Mouse (Mus musculus) heart, embryonic 14.5 days (tissue): Measurements from ENCODE around the gene Csnk1e. TPM values are rescaled to one million over a fixed set of nuclear protein-coding genes. Genes with fewer than 3 reads are reported as not detected.
A peak's percentile ranks its signal among the peaks of the same experiment; 100 is the strongest.

Source experiments
- ATAC-seq: fragments of 200-750 bp; cut with Nextera tagmentation; 2 replicates; pipeline ENCODE4 v1.8.0; 2017; ENCODE audit warnings: low read depth, moderate TSS enrichment; ENCODE audit not compliant: insufficient number of reproducible peaks, insufficient read depth, low FRiP score
- H3K27ac ChIP-seq, 2 experiments: fragments of 200-500 bp in 1 of 2; fragments of 300-500 bp in 1 of 2; sonication (generic) in 1 of 2; replicated peaks in 1 of 2; 2 replicates each; pipeline ENCODE4 v1.5.1; 2012 to 2014; ENCODE audit warnings: low read depth in 2 of 2, low read length in 2 of 2, control low read depth in 1 of 2, mild to moderate bottlenecking in 1 of 2, mixed read lengths in 1 of 2; ENCODE audit not compliant: control insufficient read depth in 1 of 2, insufficient read depth in 1 of 2
- H3K27me3 ChIP-seq: fragments of 300-500 bp; sonication (generic); 2 replicates; pipeline ENCODE4 v1.6.1; 2014; ENCODE audit warnings: mild to moderate bottlenecking, low read length, control low read depth; ENCODE audit not compliant: control insufficient read depth, insufficient read depth
- H3K36me3 ChIP-seq: fragments of 300-500 bp; sonication (generic); 2 replicates; pipeline ENCODE4 v1.6.1; 2014; ENCODE audit warnings: mild to moderate bottlenecking, control low read depth, low read length, mixed read lengths; ENCODE audit not compliant: control insufficient read depth, insufficient read depth
- H3K4me1 ChIP-seq, 2 experiments: fragments of 200-500 bp in 1 of 2; fragments of 300-500 bp in 1 of 2; sonication (generic) in 1 of 2; 2 replicates each; pipeline ENCODE4 v1.6.1; 2012 to 2014; ENCODE audit warnings: low read length in 2 of 2, control low read depth in 1 of 2, mixed read lengths in 1 of 2; ENCODE audit not compliant: control insufficient read depth in 2 of 2, insufficient read depth in 2 of 2
- H3K4me2 ChIP-seq: fragments of 300-500 bp; sonication (generic); 2 replicates; pipeline ENCODE4 v1.6.1; 2014; ENCODE audit warnings: mild to moderate bottlenecking, low read length
- H3K4me3 ChIP-seq, 2 experiments: fragments of 200-500 bp in 1 of 2; fragments of 300-500 bp in 1 of 2; sonication (generic) in 1 of 2; 2 replicates each; pipeline ENCODE4 v1.5.1; 2012 to 2014; ENCODE audit warnings: low read length in 2 of 2, mild to moderate bottlenecking in 2 of 2, control low read depth in 1 of 2, low read depth in 1 of 2, moderate library complexity in 1 of 2; ENCODE audit not compliant: control insufficient read depth in 1 of 2, insufficient read depth in 1 of 2
- H3K9ac ChIP-seq: fragments of 300-500 bp; sonication (generic); 2 replicates; pipeline ENCODE4 v1.6.1; 2014; ENCODE audit warnings: mild to moderate bottlenecking, low read length
- H3K9me3 ChIP-seq: fragments of 300-500 bp; sonication (generic); 2 replicates; pipeline ENCODE4 v1.6.1; 2016; ENCODE audit warnings: low read length, control low read depth; ENCODE audit not compliant: control insufficient read depth
- WGBS: fragments of 180-500 bp; shearing (Covaris S2); extraction: QIAGEN DNeasy Blood & Tissue Kit; methylation state at CpG from one replicate; pipeline ENCODE4 v1.1.7; 2014; 5-methylcytosine and 5-hydroxymethylcytosine counted together
- polyA plus RNA-seq: library from polyadenylated mRNA; unstranded; fragments of >200 nt; fragmentation: Nextera tagmentation; extraction: Ambion mirVana; gene quantifications from 2 replicates; pipeline ENCODE4 v1.2.1, GENCODE M21; 2014

Gene Csnk1e
- polyA plus RNA-seq: 83.0 and 95.1 TPM in 2 replicates

DNA sequence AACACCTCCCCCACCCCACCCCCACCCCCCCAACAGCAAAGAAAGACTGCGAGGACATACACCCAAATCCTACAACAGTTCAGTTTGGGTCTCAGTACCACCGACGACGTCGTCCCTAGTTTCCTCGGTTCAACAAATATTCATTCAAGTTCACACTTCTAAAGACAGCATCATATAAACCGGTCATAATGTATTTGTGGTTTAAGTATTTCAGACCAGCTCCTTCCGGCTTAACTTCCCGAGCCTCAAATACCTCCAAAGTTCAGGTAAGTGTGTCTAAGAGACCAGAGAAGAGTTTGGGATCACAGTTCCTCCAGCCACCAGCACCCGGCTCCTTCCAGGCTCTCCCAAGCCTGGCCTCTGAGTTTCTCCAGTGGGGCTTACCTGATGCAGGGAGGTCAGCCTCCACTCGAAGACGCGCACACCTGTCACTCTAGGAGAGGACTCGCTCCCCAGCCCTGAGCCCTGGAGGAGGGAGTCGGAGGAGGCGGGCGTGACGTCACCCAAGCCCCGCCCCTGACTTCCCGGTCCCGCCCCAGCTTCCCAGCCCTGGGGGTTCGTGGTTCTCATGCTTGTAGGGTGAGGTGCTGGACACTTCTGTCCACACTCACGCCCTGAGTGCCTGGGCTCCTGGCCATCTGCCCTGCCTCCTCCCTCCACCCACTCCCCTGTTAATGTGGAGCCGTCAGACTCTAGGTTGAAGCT, at the start of gene Csnk1e:
Gene Csnk1e, minus strand, starts transcription at position 461 of the 705 bp plus-strand sequence.
- 5% methylated on average over 24 of the region's 24 CpGs for WGBS
- Histone ChIP-seq H3K4me3 (peak within 1 kb of the TSS; percentile 29), H3K9me3 (no peaks in the 10 kb centered on the region), H3K36me3 (no peaks in the 10 kb centered on the region), H3K4me2 (peak within 1 kb of the TSS; percentile 66), H3K27ac (peak within 1 kb of the TSS; percentile 19 to 21; a peak in 1 of 4 replicates), H3K9ac (peak within 1 kb of the TSS; percentile 62), H3K27me3 (no peaks in the 10 kb centered on the region), H3K4me1 (peaks cover 11 to 12% of the 10 kb centered on the region in 2 experiments)
- peak; percentile 84 for ATAC-seq

DNA sequence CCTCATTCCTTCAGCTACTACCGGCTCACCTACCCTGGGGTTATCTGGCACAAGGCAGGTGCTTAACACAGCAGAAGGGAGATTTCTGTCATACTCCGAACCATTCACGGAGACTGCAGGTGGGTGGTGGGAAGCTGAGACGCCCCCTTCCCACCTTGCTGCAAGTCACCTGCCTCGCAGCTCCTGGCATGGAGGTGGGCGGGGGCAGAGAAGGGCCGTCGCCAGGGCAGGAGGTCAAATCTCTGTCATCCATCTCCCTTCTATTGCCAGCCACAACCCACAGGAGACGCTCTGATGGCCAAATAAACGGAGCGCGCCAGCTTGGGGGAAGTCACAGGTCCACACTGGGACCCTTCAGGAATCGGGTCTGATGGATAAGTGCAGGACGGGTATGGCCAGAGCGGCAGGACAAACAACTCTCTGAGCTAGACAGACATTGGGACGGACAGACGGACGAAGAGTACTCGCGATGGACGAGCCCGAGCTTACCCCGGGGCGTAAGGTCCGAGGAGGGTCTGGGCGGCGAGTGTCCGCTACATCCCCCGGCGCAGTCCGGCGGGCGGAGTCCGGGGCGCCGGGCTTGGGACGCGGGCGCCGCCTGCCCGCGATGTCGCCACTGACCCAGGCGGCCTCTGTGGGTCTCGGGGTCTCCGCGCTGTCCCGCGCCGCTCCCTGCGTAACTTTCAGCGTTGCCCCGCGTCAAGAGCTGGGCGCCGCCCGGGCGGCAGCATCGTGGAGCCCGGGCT, 49.5 kb upstream of the Csnk1e start, which contains the start of gene Kcnj4:
Gene Kcnj4, minus strand, starts transcription at position 535 of the 746 bp plus-strand sequence.
- H3K27ac ChIP-seq: no peak within 1 kb of the TSS
- peak within 1 kb of the TSS; percentile 55 to 64 for H3K4me3 ChIP-seq
- H3K4me1 ChIP-seq: peaks cover 23 to 39% of the 10 kb centered on the region in 2 experiments
- peaks cover 65% of the 10 kb centered on the region for H3K27me3 ChIP-seq
- peak within 1 kb of the TSS; percentile 74 for H3K9ac ChIP-seq
- no peak for ATAC-seq
- H3K9me3 ChIP-seq: no peaks in the 10 kb centered on the region
- 2% methylated on average over 60 of the region's 60 CpGs for WGBS
- peak within 1 kb of the TSS; percentile 97 for H3K4me2 ChIP-seq
- no peaks in the 10 kb centered on the region for H3K36me3 ChIP-seq

DNA sequence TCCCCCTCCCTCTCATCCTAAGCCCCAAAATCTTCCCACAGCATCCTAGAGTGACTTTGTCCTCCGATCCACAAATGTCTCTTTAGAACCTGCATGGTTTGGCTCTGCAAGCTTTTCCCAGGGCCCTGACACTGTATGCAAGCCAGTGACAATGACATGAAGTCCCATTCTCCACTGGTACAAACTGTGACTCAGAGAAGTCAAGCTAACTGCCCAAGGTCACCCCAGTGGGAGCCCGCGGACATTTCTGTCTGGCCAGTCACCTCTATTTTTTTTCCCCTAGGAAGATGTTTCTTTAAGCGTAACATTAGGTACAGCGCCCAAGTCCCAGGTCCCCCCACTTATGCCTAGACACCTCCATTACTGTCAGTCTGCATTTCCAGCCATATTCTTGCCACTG, 48.1 kb upstream of the Csnk1e start:
- Histone ChIP-seq H3K4me1 (peaks cover 29 to 42% of the 10 kb centered on the region in 2 experiments), H3K27me3 (peaks cover 62% of the 10 kb centered on the region), H3K9me3 (no peaks in the 10 kb centered on the region), H3K9ac (no peak overlapping the region; the same call in 1 of the 2 replicates), H3K4me2 (peak overlapping the region; percentile 41; the same call in 1 of the 2 replicates), H3K27ac (no peak overlapping the region), H3K4me3 (0 out of 4 replicates have a peak overlapping the region, but pooled peaks of 1 of the 2 experiments have one; percentile 0), H3K36me3 (no peaks in the 10 kb centered on the region)
- WGBS: 66% methylated on average over 5 of the region's 5 CpGs
- no peak for ATAC-seq

DNA sequence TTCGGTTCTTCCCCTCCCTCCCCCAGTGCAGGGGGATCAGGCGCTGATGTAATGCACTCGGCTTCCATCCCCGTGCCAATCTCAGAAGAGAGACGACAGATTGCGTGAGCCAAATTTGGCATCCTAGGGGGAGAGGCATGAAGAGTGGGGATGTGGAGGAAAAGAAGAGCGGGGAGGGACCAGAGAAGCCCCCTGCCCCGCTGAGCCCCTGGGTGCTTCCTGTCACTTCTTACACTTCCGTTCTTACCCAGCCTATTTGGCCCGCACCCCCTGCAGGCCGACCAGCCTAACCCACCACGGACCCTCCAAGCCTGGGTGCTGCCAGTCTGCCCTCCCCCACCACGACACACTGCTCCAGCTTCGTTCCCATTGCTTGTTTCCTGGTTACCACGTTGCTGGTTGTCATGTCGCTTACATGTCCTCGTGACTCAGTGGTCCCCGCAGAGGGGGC, 47.5 kb upstream of the Csnk1e start:
- no peaks in the 10 kb centered on the region for H3K36me3 ChIP-seq
- no peaks in the 10 kb centered on the region for H3K9me3 ChIP-seq
- no peak overlapping the region for H3K27ac ChIP-seq
- H3K4me3 ChIP-seq: 0 out of 4 replicates have a peak overlapping the region, but pooled peaks of 1 of the 2 experiments have one; percentile 0
- peaks cover 56% of the 10 kb centered on the region for H3K27me3 ChIP-seq
- no peak overlapping the region; the same call in 1 of the 2 replicates for H3K9ac ChIP-seq
- peaks cover 29 to 46% of the 10 kb centered on the region in 2 experiments for H3K4me1 ChIP-seq
- 14% methylated on average over 17 of the region's 18 CpGs for WGBS
- ATAC-seq: no peak
- H3K4me2 ChIP-seq: peak overlapping the region; percentile 41

DNA sequence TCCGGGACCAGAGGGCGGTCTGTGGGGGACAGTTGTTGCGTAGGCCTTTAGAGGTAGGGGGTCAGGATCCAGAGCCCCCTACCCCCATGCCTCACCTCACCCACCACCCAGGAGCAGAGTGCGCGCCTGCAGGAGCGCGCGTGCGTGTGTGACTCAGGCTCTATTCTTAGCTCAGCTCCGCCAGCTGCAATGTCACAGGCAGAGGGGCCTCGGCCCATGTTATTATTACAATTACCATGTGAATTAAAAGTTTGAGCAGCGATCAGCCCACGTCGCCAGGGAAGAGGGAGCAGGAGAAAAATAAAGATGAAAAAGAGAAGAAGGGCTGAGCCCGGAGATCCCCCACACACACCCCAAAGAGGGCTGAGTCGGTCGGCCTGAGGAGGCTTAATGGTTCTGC, 44.7 kb upstream of the Csnk1e start:
- Histone ChIP-seq H3K4me3 (no peak overlapping the region), H3K27ac (0 out of 4 replicates have a peak overlapping the region, but pooled peaks of 1 of the 2 experiments have one; percentile 24), H3K9me3 (no peaks in the 10 kb centered on the region), H3K9ac (peak overlapping the region; percentile 44; the same call in 1 of the 2 replicates), H3K4me2 (peak overlapping the region; percentile 26), H3K4me1 (peaks cover 22 to 38% of the 10 kb centered on the region in 2 experiments), H3K27me3 (peaks cover 35% of the 10 kb centered on the region), H3K36me3 (no peaks in the 10 kb centered on the region)
- WGBS: 42% methylated on average over 17 of the region's 17 CpGs
- no peak for ATAC-seq

DNA sequence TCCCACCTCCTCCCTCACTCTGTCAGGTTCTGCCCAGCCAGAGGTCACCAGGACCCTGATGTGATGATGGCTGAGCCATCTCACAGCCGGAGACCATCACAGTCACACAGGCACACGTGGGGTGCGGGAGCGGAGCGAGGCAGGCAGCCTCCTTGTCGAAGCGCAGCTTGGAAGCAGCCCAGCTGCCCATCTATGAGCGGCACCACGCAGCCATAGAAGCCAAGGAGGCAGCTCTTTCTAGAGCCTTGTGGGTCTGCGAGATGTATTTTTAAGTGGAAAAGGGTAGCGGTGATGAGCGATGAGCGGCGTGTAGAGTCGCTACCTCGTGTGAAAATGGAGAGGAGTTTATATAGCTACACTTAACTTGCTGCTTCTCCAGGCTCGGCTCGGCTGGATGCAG, 38.2 kb upstream of the Csnk1e start:
- 30% methylated on average over 18 of the region's 18 CpGs for WGBS
- Histone ChIP-seq H3K4me2 (peak overlapping the region; percentile 22), H3K27ac (no peak overlapping the region), H3K4me1 (peaks cover 7 to 10% of the 10 kb centered on the region in 2 experiments), H3K36me3 (no peaks in the 10 kb centered on the region), H3K9me3 (no peaks in the 10 kb centered on the region), H3K27me3 (peaks cover 24% of the 10 kb centered on the region), H3K9ac (0 out of 2 replicates have a peak overlapping the region, but pooled peaks have one; percentile 9), H3K4me3 (no peak overlapping the region)
- ATAC-seq: no peak

DNA sequence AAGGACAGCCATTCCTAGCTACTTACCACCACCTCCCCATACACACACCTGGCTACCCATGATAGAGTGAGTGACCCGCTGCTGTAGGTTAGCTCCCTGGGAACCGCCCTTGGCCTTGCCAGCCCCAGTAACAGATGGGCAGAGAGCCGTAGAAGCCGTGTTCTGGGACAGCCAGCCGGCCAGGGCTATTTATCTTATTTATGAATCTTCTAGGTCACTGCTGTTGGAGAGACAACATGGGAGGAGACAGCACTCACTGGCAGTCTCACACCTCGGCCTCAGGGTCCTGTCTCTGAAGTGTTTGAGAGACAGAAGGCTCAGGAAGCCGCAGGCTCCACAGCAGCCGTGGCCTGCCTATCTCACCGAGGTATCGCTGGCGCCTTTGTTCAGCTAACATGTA, 34.1 kb upstream of the Csnk1e start:
- H3K27ac ChIP-seq: no peak overlapping the region
- H3K4me1 ChIP-seq: peaks cover 4 to 5% of the 10 kb centered on the region in 2 experiments; a peak in 2 of 4 replicates
- ATAC-seq: no peak
- WGBS: 70% methylated on average over 11 of the region's 11 CpGs
- H3K4me2 ChIP-seq: no peak overlapping the region
- no peak overlapping the region for H3K4me3 ChIP-seq
- H3K27me3 ChIP-seq: peaks cover 29% of the 10 kb centered on the region
- no peak overlapping the region for H3K9ac ChIP-seq
- H3K36me3 ChIP-seq: no peaks in the 10 kb centered on the region
- no peaks in the 10 kb centered on the region for H3K9me3 ChIP-seq
